Mouse (Mus musculus) CH12.LX (cell line): ENCODE data around the gene Nol3.

Source experiments
- CHD2 ChIP-seq: IDR thresholded peaks from 2 replicates; pipeline ENCODE4 v1.6.1; 2011; ENCODE audit warnings: low read length, improper control_type of control experiment
- CTCF ChIP-seq, 2 experiments: IDR thresholded peaks in 1 of 2; conservative IDR thresholded peaks in 1 of 2; 2 replicates each; pipeline ENCODE4 v1.5.1; 2011 to 2012; ENCODE audit warnings: low read depth in 2 of 2, low read length in 2 of 2, improper control_type of control experiment in 1 of 2, inconsistent platforms in 1 of 2, mild to moderate bottlenecking in 1 of 2, moderate library complexity in 1 of 2
- EP300 ChIP-seq: IDR thresholded peaks from 2 replicates; pipeline ENCODE4 v1.6.1; 2011; ENCODE audit warnings: low read length, improper control_type of control experiment
- MAZ ChIP-seq: IDR thresholded peaks from 2 replicates; pipeline ENCODE4 v1.6.1; 2012; ENCODE audit warnings: low read depth, mild to moderate bottlenecking, inconsistent platforms, low read length, improper control_type of control experiment, moderate library complexity
- MEF2A ChIP-seq: IDR thresholded peaks from 2 replicates; pipeline ENCODE4 v1.6.1; 2014; ENCODE audit warnings: low read depth, mild to moderate bottlenecking, inconsistent platforms, low read length, improper control_type of control experiment, borderline replicate concordance
- UBTF ChIP-seq: IDR thresholded peaks from 2 replicates; pipeline ENCODE4 v1.6.1; 2012; ENCODE audit warnings: low read depth, mild to moderate bottlenecking, inconsistent platforms, low read length, improper control_type of control experiment, moderate library complexity
- ZNF384 ChIP-seq: IDR thresholded peaks from 2 replicates; pipeline ENCODE4 v1.6.1; 2012; ENCODE audit warnings: low read depth, low read length, improper control_type of control experiment, inconsistent platforms

DNA sequence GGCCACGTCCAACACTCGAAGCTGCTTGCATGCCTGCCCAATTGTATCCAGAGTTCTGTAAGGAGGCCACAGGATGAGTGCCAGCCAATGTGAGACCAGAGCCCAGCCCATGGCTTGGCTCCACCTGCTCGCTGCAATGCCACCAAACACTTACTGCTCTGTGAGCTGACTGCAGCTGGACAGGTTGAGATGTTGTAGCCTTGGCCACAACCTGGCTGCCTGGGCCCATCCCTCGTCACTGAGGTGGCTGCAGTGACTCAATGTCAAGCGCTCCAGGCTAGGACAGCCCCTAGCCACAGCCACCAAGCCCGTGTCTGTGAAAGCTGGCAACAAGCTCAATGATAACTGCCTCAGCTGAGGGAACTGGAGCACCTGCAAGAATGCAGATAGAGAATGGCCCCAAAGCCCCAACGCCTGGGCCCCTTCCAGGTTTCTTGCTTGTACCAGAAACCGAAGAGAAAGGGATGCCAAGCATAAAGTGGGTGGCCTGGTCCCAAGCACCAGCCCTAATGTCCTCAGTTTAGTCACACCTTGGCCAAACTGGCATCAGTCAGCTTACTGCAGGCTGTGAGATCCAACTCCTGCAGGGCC is 37.0 kb downstream of the Nol3 start:
- TF ChIP-seq MAZ (no peak), UBTF (no peak), MEF2A (no peak), CTCF (conservative IDR thresholded peaks at IDR 0.05 in 1 of 2, IDR thresholded peaks at IDR 0.05 in 1 of 2; ENCODE audit: low read depth in 2 of 2, low read length in 2 of 2) (no peak), ZNF384 (no peak), CHD2 (no peak), EP300 (no peak)
